Mouse (Mus musculus) liver, embryonic 16.5 days (tissue): ENCODE measurements at regions not wholly inside any gene's neighbourhood (a gene's known extent, or its start where the extent isn't known, plus 50 kb on each side); places are given as distances from the start of the nearest gene placed in this dataset.

Experiments used
- ATAC-seq: fragments of 200-750 bp; cut with Nextera tagmentation; 2 replicates; pipeline ENCODE4 v1.8.0; 2017; ENCODE audit warnings: low read depth, mild to moderate bottlenecking, moderate number of reproducible peaks, moderate library complexity
- H3K27ac ChIP-seq: fragments of 300-500 bp; sonication (generic); 2 replicates; pipeline ENCODE4 v1.5.1; 2014; ENCODE audit warnings: mild to moderate bottlenecking, low read length
- H3K27me3 ChIP-seq: fragments of 300-500 bp; sonication (generic); 2 replicates; pipeline ENCODE4 v1.6.1; 2014; ENCODE audit warnings: low read depth, low read length, mixed read lengths; ENCODE audit not compliant: control insufficient read depth, insufficient read depth
- H3K36me3 ChIP-seq: fragments of 300-500 bp; sonication (generic); 2 replicates; pipeline ENCODE4 v1.6.1; 2014; ENCODE audit warnings: mild to moderate bottlenecking; ENCODE audit not compliant: control insufficient read depth, insufficient read depth
- H3K4me1 ChIP-seq: fragments of 300-500 bp; sonication (generic); 2 replicates; pipeline ENCODE4 v1.6.1; 2014; ENCODE audit warnings: low read depth, low read length, mixed read lengths; ENCODE audit not compliant: control insufficient read depth
- H3K4me2 ChIP-seq: fragments of 300-500 bp; sonication (generic); 2 replicates; pipeline ENCODE4 v1.6.1; 2014; ENCODE audit warnings: low read depth, low read length, mixed read lengths
- H3K4me3 ChIP-seq: fragments of 300-500 bp; sonication (generic); 2 replicates; pipeline ENCODE4 v1.5.1; 2014; ENCODE audit warnings: low read depth, mild to moderate bottlenecking, low read length
- H3K9ac ChIP-seq: fragments of 300-500 bp; sonication (generic); 2 replicates; pipeline ENCODE4 v1.6.1; 2014; ENCODE audit warnings: low read depth, low read length
- H3K9me3 ChIP-seq: fragments of 300-500 bp; sonication (generic); replicated peaks from 2 replicates; pipeline ENCODE4 v1.6.1; 2016; ENCODE audit warnings: low read length; ENCODE audit not compliant: control insufficient read depth
- WGBS: fragments of 180-500 bp; shearing (Covaris S2); extraction: QIAGEN DNeasy Blood & Tissue Kit; methylation state at CpG from one replicate; pipeline ENCODE4 v1.1.7; 2014; ENCODE audit not compliant: insufficient replicate concordance; 5-methylcytosine and 5-hydroxymethylcytosine counted together

DNA sequence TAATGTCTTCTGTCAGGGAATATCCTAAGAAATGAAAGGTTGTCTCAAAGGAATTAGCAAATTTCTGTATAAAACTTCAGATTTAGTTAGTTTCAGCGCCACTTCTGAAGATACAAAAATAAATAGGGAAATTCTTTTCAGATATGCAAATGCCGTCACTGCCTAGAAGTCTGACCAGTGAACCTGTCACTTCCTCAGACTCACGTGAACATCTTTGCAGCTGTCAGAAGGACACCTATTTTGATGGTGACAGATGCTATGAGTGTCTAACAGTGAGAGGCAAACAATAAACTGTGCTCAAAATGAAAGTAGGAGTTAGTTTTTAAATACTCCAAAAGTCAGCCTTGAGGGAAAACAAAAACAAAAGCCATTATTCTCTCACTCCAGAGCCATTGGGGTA, 57.5 kb upstream of the Igf1r start:
- 45% methylated on average over 3 of the region's 3 CpGs for whole genome bisulfite sequencing
- Histone ChIP-seq H3K4me2 (no peak overlapping the region), H3K9ac (no peak overlapping the region), H3K9me3 (no peaks in the 10 kb centered on the region), H3K27me3 (no peaks in the 10 kb centered on the region), H3K4me3 (no peak overlapping the region), H3K36me3 (no peaks in the 10 kb centered on the region), H3K27ac (no peak overlapping the region), H3K4me1 (no peaks in the 10 kb centered on the region)
- ATAC-seq = no peak

DNA sequence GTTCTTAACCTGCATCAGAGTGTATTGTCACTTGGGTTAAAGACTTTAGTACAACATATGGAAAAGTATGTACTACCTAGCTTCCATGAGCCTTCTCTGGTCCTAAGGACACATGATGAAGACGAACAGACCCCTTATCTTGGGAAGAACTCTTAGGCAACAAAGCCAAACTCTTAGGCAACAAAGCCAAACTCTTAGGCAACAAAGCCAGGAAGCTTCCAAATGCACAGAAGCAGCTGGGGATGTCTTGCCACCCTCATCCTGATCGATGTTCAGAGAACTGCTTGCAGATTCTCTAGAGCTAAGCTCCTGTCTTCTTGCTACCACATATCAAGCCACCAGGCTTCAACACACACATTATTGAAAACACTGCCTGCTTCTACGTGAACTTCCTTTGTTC, 59.7 kb upstream of the Igf1r start:
- no peaks in the 10 kb centered on the region for H3K9me3 ChIP-seq
- ATAC-seq = no peak
- 31% methylated on average over 3 of the region's 3 CpGs for WGBS
- no peaks in the 10 kb centered on the region for H3K27me3 ChIP-seq
- no peak overlapping the region for H3K27ac ChIP-seq
- no peaks in the 10 kb centered on the region for H3K4me1 ChIP-seq
- no peak overlapping the region for H3K4me3 ChIP-seq
- H3K9ac ChIP-seq = no peak overlapping the region
- no peaks in the 10 kb centered on the region for H3K36me3 ChIP-seq
- no peak overlapping the region for H3K4me2 ChIP-seq

DNA sequence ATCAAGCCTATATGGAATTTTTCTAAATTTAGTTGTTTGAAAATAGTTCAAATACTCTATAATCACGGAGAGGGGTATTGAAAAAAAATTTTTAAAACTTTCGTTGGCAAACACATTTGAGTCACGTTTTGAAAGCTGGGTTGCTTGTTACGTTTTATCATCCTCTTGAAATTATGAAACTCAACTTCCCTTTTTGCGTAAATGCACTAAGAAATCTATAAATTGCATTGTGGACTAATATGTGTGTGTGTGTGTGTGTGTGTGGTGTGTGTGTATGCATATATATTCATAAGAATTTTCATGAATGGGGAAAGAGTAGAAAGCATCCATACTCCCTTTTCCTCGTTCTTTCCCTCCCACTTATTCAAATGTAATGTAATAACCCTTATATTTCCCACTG, 69.6 kb upstream of the Igf1r start:
- Histone ChIP-seq H3K27ac (no peak overlapping the region), H3K36me3 (no peaks in the 10 kb centered on the region), H3K9me3 (no peaks in the 10 kb centered on the region), H3K27me3 (no peaks in the 10 kb centered on the region), H3K4me1 (no peaks in the 10 kb centered on the region), H3K4me2 (no peak overlapping the region), H3K9ac (no peak overlapping the region), H3K4me3 (no peak overlapping the region)
- no peak for ATAC-seq
- 52% methylated on average over 6 of the region's 6 CpGs for WGBS

DNA sequence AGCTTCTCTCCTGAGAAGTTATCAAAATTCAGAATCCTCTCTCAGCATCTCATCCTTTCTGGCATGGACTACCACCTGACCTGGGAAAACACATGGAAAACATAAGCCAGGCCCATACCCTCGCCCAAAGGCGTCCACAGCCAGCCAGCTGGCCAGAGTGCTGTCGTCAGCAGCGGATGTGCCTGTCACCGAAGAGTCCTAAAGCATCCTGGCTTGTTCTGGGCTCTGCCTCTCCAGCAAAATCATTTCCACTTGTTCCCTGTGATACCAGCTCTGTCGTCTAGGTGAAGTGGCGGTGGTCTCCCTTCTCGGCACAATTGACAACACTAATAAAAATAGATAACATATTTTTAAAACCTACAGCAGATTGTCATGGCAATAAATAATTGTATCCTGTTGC, 70.0 kb upstream of the Igf1r start:
- ATAC-seq = no peak
- 67% methylated on average over 8 of the region's 8 CpGs for WGBS
- no peaks in the 10 kb centered on the region for H3K4me1 ChIP-seq

DNA sequence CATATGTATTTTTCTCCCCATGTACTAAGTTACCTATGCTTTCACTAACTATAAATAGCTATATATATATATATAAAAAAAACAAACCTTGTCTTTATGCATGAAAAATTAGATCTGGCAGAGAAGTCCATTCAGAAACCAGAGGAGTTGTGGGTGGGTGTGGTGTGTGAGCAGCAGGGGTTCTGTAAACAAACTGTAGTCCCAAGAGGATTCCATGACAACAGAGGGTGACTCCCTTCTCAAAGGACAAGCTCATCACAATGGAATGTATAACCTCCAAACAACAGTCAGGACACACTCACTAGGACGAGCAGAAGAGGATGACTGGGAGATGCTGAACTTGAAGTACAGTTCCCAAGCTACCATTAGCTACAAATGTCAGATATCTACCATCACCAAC, 74.4 kb upstream of the Igf1r start:
- no peak overlapping the region for H3K27ac ChIP-seq
- 30% methylated on average over 1 of the region's 1 CpGs for WGBS
- no peaks in the 10 kb centered on the region for H3K36me3 ChIP-seq
- H3K9me3 ChIP-seq = no peaks in the 10 kb centered on the region
- no peak overlapping the region for H3K4me3 ChIP-seq
- no peaks in the 10 kb centered on the region for H3K4me1 ChIP-seq
- ATAC-seq = no peak
- H3K9ac ChIP-seq = no peak overlapping the region
- no peaks in the 10 kb centered on the region; the same call in 1 of the 2 replicates for H3K27me3 ChIP-seq
- H3K4me2 ChIP-seq = no peak overlapping the region

More for the DNA sequence above, 70.0 kb upstream of the Igf1r start:
- no peak overlapping the region for H3K27ac ChIP-seq
- H3K27me3 ChIP-seq = no peaks in the 10 kb centered on the region
- H3K9ac ChIP-seq = no peak overlapping the region
- no peaks in the 10 kb centered on the region for H3K9me3 ChIP-seq
- H3K36me3 ChIP-seq = no peaks in the 10 kb centered on the region
- H3K4me2 ChIP-seq = no peak overlapping the region
- no peak overlapping the region for H3K4me3 ChIP-seq

DNA sequence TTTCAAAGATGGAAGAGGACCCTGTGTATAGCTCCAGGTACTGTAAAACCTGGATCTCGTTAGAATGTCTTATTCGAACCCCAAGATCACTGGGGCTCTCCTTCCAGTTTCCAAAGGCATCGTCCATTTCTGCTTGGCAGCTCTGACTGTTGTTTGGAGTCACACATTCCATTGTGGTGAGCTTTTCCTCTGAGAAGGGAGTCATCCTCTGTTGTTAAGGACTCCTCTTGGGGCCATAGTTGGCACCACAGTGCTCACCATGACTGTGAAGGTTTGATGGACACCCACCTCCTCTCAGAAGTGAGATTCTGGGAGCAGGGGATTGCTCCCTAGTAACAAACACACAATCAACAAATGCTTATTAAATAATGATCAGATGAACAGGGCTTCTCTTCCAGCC, 75.0 kb upstream of the Igf1r start:
- no peaks in the 10 kb centered on the region for H3K9me3 ChIP-seq
- H3K27ac ChIP-seq = no peak overlapping the region
- no peak overlapping the region for H3K4me2 ChIP-seq
- WGBS = 62% methylated on average over 3 of the region's 3 CpGs
- no peaks in the 10 kb centered on the region; the same call in 1 of the 2 replicates for H3K27me3 ChIP-seq
- H3K36me3 ChIP-seq = no peaks in the 10 kb centered on the region
- ATAC-seq = no peak
- no peaks in the 10 kb centered on the region for H3K4me1 ChIP-seq
- H3K9ac ChIP-seq = no peak overlapping the region
- H3K4me3 ChIP-seq = no peak overlapping the region

DNA sequence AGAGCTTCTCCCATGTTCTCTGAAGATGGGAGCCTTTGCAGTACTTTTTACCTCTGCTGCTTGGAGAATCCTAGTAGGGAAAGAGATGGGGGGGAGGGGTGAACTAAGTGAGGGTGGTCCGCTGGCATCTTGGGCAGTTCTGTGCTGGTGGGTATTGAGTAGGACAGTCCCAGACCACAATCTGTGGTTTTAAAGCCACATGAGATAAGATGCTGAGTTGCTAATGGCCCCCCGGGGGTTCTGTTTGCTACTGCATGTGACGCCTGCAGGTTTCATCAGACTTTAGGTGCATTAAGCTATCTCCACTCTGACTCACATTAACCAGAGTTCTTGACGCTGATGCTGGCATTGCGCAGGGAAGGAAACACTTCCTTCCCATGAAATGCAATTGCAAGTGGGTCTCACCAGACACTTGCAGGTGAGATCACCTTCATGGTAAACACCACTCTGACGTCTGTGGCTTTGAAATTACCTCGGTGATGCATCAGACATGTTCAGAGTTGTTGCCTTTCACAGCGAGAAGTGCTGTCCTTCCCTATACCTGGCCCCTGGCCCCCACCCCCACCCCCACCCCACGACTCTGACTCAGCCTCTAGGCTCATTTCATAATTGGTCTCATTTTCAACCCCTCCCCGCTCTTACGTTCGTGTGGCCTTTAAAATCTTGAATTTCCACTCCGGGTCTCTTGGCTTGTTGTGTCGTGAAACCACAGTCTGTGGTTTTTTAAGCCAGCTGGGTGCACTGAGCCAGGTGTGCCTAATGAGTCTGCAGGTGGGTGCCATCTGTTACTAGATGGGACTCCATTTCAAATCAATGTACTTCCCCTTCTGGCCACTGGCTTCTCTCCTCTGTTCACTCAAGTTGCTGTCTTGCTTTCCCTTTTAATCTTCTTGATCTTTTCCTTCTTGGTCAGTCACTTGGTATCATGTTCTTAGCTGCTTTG, 94.8 kb upstream of the Synm start:
- H3K27ac ChIP-seq = no peak overlapping the region
- no peak overlapping the region for H3K9ac ChIP-seq
- no peak overlapping the region for H3K4me2 ChIP-seq
- no peaks in the 10 kb centered on the region for H3K9me3 ChIP-seq
- no peak overlapping the region for H3K4me3 ChIP-seq
- no peaks in the 10 kb centered on the region for H3K36me3 ChIP-seq
- no peaks in the 10 kb centered on the region for H3K4me1 ChIP-seq
- no peak for ATAC-seq
- WGBS = 34% methylated on average over 14 of the region's 14 CpGs
- H3K27me3 ChIP-seq = peaks cover 2% of the 10 kb centered on the region

DNA sequence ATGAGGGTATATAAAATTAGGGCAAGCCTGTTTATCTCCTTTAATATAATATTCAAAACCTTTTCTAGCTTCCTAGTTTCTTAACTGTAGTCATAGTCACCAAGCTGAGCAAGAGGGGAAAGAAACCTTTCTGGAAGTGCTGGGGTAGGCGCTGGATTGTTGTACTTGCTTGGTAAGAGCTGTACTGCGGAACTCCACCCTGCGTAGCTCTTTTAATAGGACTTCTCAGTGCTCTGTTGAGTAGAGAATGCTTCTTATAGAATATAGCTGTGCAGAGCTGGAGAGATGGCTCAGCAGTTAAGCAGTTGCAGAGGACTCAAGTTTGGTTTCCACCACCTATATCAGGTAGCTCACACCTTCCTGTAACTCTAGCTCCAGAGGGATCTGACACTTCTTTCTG, 93.3 kb upstream of the Synm start:
- H3K9me3 ChIP-seq = no peaks in the 10 kb centered on the region
- WGBS = 69% methylated on average over 3 of the region's 3 CpGs
- H3K4me2 ChIP-seq = no peak overlapping the region
- H3K9ac ChIP-seq = no peak overlapping the region
- H3K4me1 ChIP-seq = no peaks in the 10 kb centered on the region
- no peaks in the 10 kb centered on the region for H3K36me3 ChIP-seq
- no peak overlapping the region for H3K4me3 ChIP-seq
- ATAC-seq = no peak
- no peak overlapping the region for H3K27ac ChIP-seq
- peaks cover 8% of the 10 kb centered on the region for H3K27me3 ChIP-seq

DNA sequence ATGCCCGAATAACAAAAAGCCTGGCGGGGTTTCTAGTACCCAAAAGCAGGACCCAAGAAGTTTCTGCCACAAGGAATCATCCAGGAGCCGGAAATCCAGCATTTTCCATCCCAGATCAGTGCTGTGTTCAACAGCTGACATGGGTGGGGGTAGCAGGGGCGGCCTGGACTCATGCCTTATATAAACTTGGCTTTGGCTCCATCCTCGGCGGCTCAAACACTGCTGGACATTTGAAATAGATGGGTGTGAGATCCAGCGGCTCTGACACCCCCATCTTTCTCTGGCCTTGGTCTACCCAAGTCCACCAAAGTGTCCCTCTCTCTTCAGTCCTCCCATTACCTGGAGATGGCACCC, 89.9 kb upstream of the Synm start:
- Histone ChIP-seq H3K9me3 (no peaks in the 10 kb centered on the region), H3K4me2 (0 out of 2 replicates have a peak overlapping the region, but pooled peaks have one; percentile 36), H3K36me3 (no peaks in the 10 kb centered on the region), H3K4me1 (no peaks in the 10 kb centered on the region), H3K9ac (no peak overlapping the region), H3K27me3 (peaks cover 18% of the 10 kb centered on the region), H3K4me3 (no peak overlapping the region), H3K27ac (no peak overlapping the region)
- ATAC-seq = no peak
- WGBS = 15% methylated on average over 7 of the region's 7 CpGs
